Mouse (Mus musculus) MEL (cell line): ENCODE measurements at regions not wholly inside any gene's neighbourhood (a gene's known extent, or its start where the extent isn't known, plus 50 kb on each side); places are given as distances from the start of the nearest gene placed in this dataset.

ENCODE experiments used
- DNase-seq: peaks from one replicate; pipeline ENCODE4 v3.0.0; 2011; ENCODE audit warnings: low read depth, low spot score
- H3K27ac ChIP-seq: 2 replicates; pipeline ENCODE4 v1.5.1; 2012; ENCODE audit warnings: low read depth, mild to moderate bottlenecking, control low read depth, low read length, moderate library complexity; ENCODE audit not compliant: control insufficient read depth
- H3K27me3 ChIP-seq, 2 experiments: fragments of 150-350 bp in 1 of 2; sonication (generic) in 1 of 2; 2 replicates each; pipeline ENCODE4 v1.6.1; 2012; ENCODE audit warnings: low read length in 2 of 2, mild to moderate bottlenecking in 2 of 2, improper control_type of control experiment in 1 of 2, moderate library complexity in 1 of 2; ENCODE audit not compliant: insufficient read depth in 2 of 2, control insufficient read depth in 1 of 2
- H3K36me3 ChIP-seq, 2 experiments: 2 replicates each; pipeline ENCODE4 v1.6.1; 2012 to 2014; ENCODE audit warnings: low read length in 2 of 2, improper control_type of control experiment in 1 of 2, inconsistent platforms in 1 of 2, mild to moderate bottlenecking in 1 of 2; ENCODE audit not compliant: insufficient read depth in 2 of 2, control insufficient read depth in 1 of 2
- H3K4me1 ChIP-seq, 2 experiments: fragments of 150-350 bp in 1 of 2; sonication (generic) in 1 of 2; 2 replicates each; pipeline ENCODE4 v1.6.1; 2012; ENCODE audit warnings: low read length in 2 of 2, improper control_type of control experiment in 1 of 2, mild to moderate bottlenecking in 1 of 2; ENCODE audit not compliant: insufficient read depth in 2 of 2, control insufficient read depth in 1 of 2
- H3K4me3 ChIP-seq, 2 experiments: fragments of 150-350 bp in 1 of 2; sonication (generic) in 1 of 2; 2 replicates each; pipeline ENCODE4 v1.5.1; 2012; ENCODE audit warnings: low read depth in 2 of 2, low read length in 2 of 2, mild to moderate bottlenecking in 2 of 2, moderate library complexity in 2 of 2, control low read depth in 1 of 2, improper control_type of control experiment in 1 of 2; ENCODE audit not compliant: control insufficient read depth in 1 of 2, insufficient read depth in 1 of 2
- H3K79me2 ChIP-seq: 2 replicates; pipeline ENCODE4 v1.6.1; 2012; ENCODE audit warnings: mild to moderate bottlenecking, low read length, moderate library complexity; ENCODE audit not compliant: control insufficient read depth, poor library complexity, insufficient read depth
- H3K9ac ChIP-seq: 2 replicates; pipeline ENCODE4 v1.6.1; 2012; ENCODE audit warnings: low read depth, mild to moderate bottlenecking, control low read depth, low read length, moderate library complexity; ENCODE audit not compliant: control insufficient read depth, poor library complexity, severe bottlenecking
- H3K9me3 ChIP-seq: fragments of 150-350 bp; sonication (generic); replicated peaks from 2 replicates; pipeline ENCODE4 v1.6.1; 2012; ENCODE audit warnings: mild to moderate bottlenecking, low read length, improper control_type of control experiment, moderate library complexity; ENCODE audit not compliant: insufficient read depth
- CHD2 ChIP-seq: IDR thresholded peaks from 2 replicates; pipeline ENCODE4 v1.6.1; 2011; ENCODE audit warnings: low read length, improper control_type of control experiment
- ETS1 ChIP-seq: IDR thresholded peaks from 2 replicates; pipeline ENCODE4 v1.6.1; 2012; ENCODE audit warnings: low read depth, mild to moderate bottlenecking, inconsistent platforms, low read length, improper control_type of control experiment, moderate library complexity
- GABPA ChIP-seq: IDR thresholded peaks from 2 replicates; pipeline ENCODE4 v1.6.1; 2012; ENCODE audit warnings: low read depth, mild to moderate bottlenecking, inconsistent platforms, low read length, improper control_type of control experiment, moderate library complexity
- HCFC1 ChIP-seq: IDR thresholded peaks from 2 replicates; pipeline ENCODE4 v1.6.1; 2012; ENCODE audit warnings: low read depth, mild to moderate bottlenecking, inconsistent platforms, low read length, improper control_type of control experiment, moderate library complexity
- JUND ChIP-seq: IDR thresholded peaks from 2 replicates; pipeline ENCODE4 v1.6.1; 2011; ENCODE audit warnings: low read depth, mild to moderate bottlenecking, improper control_type of control experiment, low read length
- MAX ChIP-seq: IDR thresholded peaks from 2 replicates; pipeline ENCODE4 v1.6.1; 2011; ENCODE audit warnings: low read length, improper control_type of control experiment
- MAZ ChIP-seq: IDR thresholded peaks from 2 replicates; pipeline ENCODE4 v1.6.1; 2012; ENCODE audit warnings: low read depth, mild to moderate bottlenecking, inconsistent platforms, low read length, improper control_type of control experiment
- MEF2A ChIP-seq: IDR thresholded peaks from 2 replicates; pipeline ENCODE4 v1.6.1; 2014; ENCODE audit warnings: low read depth, mild to moderate bottlenecking, inconsistent platforms, low read length, improper control_type of control experiment; ENCODE audit not compliant: poor library complexity, insufficient replicate concordance, severe bottlenecking; ENCODE audit errors: extremely low read depth
- MXI1 ChIP-seq: IDR thresholded peaks from 2 replicates; pipeline ENCODE4 v1.6.1; 2011; ENCODE audit warnings: mild to moderate bottlenecking, low read depth, low read length, improper control_type of control experiment
- MYB ChIP-seq: IDR thresholded peaks from 2 replicates; pipeline ENCODE4 v1.6.1; 2011; ENCODE audit warnings: mild to moderate bottlenecking, low read depth, low read length, improper control_type of control experiment
- MYC ChIP-seq: IDR thresholded peaks from 2 replicates; pipeline ENCODE4 v1.6.1; 2011; ENCODE audit warnings: low read depth, mild to moderate bottlenecking, low read length, improper control_type of control experiment, moderate library complexity
- NRF1 ChIP-seq: IDR thresholded peaks from 2 replicates; pipeline ENCODE4 v1.6.1; 2014; ENCODE audit warnings: low read depth, mild to moderate bottlenecking, inconsistent platforms, low read length, improper control_type of control experiment, moderate library complexity; ENCODE audit not compliant: poor library complexity, insufficient read depth, severe bottlenecking
- POLR2AphosphoS5 ChIP-seq: IDR thresholded peaks from 2 replicates; pipeline ENCODE4 v1.6.1; 2012; ENCODE audit warnings: low read depth, borderline replicate concordance, mild to moderate bottlenecking, inconsistent platforms, low read length, moderate library complexity, mixed read lengths
- RAD21 ChIP-seq: IDR thresholded peaks from 2 replicates; pipeline ENCODE4 v1.6.1; 2011; ENCODE audit warnings: mild to moderate bottlenecking, low read depth, low read length, improper control_type of control experiment
- UBTF ChIP-seq: IDR thresholded peaks from 2 replicates; pipeline ENCODE4 v1.6.1; 2012; ENCODE audit warnings: low read depth, mild to moderate bottlenecking, inconsistent platforms, low read length, improper control_type of control experiment, moderate library complexity, borderline replicate concordance; ENCODE audit not compliant: insufficient read depth
- USF1 ChIP-seq: IDR thresholded peaks from 2 replicates; pipeline ENCODE4 v1.6.1; 2014; ENCODE audit warnings: low read depth, mild to moderate bottlenecking, inconsistent platforms, low read length, improper control_type of control experiment, moderate library complexity
- USF2 ChIP-seq, 2 experiments: IDR thresholded peaks; 2 replicates each; pipeline ENCODE4 v1.6.1; 2011 to 2012; ENCODE audit warnings: improper control_type of control experiment in 2 of 2, low read length in 2 of 2, borderline replicate concordance in 1 of 2, inconsistent platforms in 1 of 2, low read depth in 1 of 2, mild to moderate bottlenecking in 1 of 2; ENCODE audit not compliant: insufficient read depth in 1 of 2
- ZC3H11A ChIP-seq: IDR thresholded peaks from 2 replicates; pipeline ENCODE4 v1.6.1; 2012; ENCODE audit warnings: low read depth, mild to moderate bottlenecking, inconsistent platforms, low read length, improper control_type of control experiment
- ZKSCAN1 ChIP-seq: IDR thresholded peaks from 2 replicates; pipeline ENCODE4 v1.6.1; 2012; ENCODE audit warnings: low read depth, mild to moderate bottlenecking, inconsistent platforms, low read length, improper control_type of control experiment, moderate library complexity
- ZNF384 ChIP-seq: IDR thresholded peaks from 2 replicates; pipeline ENCODE4 v1.6.1; 2012; ENCODE audit warnings: low read depth, mild to moderate bottlenecking, inconsistent platforms, low read length, improper control_type of control experiment

- Histone ChIP-seq H3K4me1 (no peaks in the 10 kb centered on the region), H3K4me3 (no peak overlapping the region), H3K27ac (no peak overlapping the region)
- DNase-seq, result no peak
- TF ChIP-seq USF1, result no peak
- TF ChIP-seq ETS1, result no peak
- TF ChIP-seq USF2 (IDR thresholded peaks at IDR 0.05; ENCODE audit: borderline replicate concordance in 1 of 2, insufficient read depth in 1 of 2, low read depth in 1 of 2, low read length in 2 of 2), result no peak
- TF ChIP-seq ZKSCAN1, result no peak
- no peak for TF ChIP-seq HCFC1
- TF ChIP-seq MEF2A, result no peak
- no peak for TF ChIP-seq ZC3H11A
- TF ChIP-seq GABPA, result no peak
- TF ChIP-seq RAD21, result no peak
- TF ChIP-seq POLR2AphosphoS5, result no peak
- no peak for TF ChIP-seq NRF1
- no peak for TF ChIP-seq MYC
- no peak for TF ChIP-seq ZNF384
- TF ChIP-seq UBTF, result no peak
- TF ChIP-seq JUND, result no peak
- TF ChIP-seq, all 39 proteins: peak for 0
- H3K9me3 ChIP-seq, result no peaks in the 10 kb centered on the region
- H3K36me3 ChIP-seq, result no peaks in the 10 kb centered on the region
- H3K27me3 ChIP-seq, result no peaks in the 10 kb centered on the region
- no peaks in the 10 kb centered on the region for H3K79me2 ChIP-seq
- no peak overlapping the region for H3K9ac ChIP-seq
These were observed 970.5 kb upstream of the Pot1a start for GRCm38 (mm10) chr6:26779551-26779950.

GRCm38 (mm10) chr6:26776636-26777035, 967.6 kb upstream of the Pot1a start:
- H3K9me3 ChIP-seq, result no peaks in the 10 kb centered on the region
- no peak for DNase-seq
- no peak for TF ChIP-seq MAZ
- TF ChIP-seq MAX, result no peak
- TF ChIP-seq MXI1, result no peak
- TF ChIP-seq MYC, result no peak
- no peak for TF ChIP-seq CHD2
- TF ChIP-seq MYB, result no peak
- no peak for TF ChIP-seq ZC3H11A
- H3K4me3 ChIP-seq, result no peak overlapping the region
- H3K4me1 ChIP-seq, result no peaks in the 10 kb centered on the region
- no peak overlapping the region for H3K9ac ChIP-seq
- no peak overlapping the region for H3K27ac ChIP-seq
- no peaks in the 10 kb centered on the region for H3K36me3 ChIP-seq
- no peaks in the 10 kb centered on the region for H3K79me2 ChIP-seq
- H3K27me3 ChIP-seq, result no peaks in the 10 kb centered on the region
